Mouse (Mus musculus): ENCODE data around the gene Clstn2. TPM values are rescaled to one million over a fixed set of nuclear protein-coding genes. Genes with fewer than 3 reads are reported as not detected.

Gene Clstn2
- total and polyA plus RNA-seq, 3 experiments = 0.05 TPM; not detected in 2

- no peak overlapping the region for H3K4me3 ChIP-seq (ENCODE audit: low read depth, low read length)
- TF ChIP-seq GATA2 (IDR thresholded peaks at IDR 0.05; ENCODE audit: borderline replicate concordance, low read depth, low read length) (no peak), TAL1 (conservative IDR thresholded peaks at IDR 0.05; ENCODE audit: low read depth, low read length) (no peak), CTCF (IDR thresholded peaks at IDR 0.05; ENCODE audit: low read depth, low read length) (no peak), POLR2AphosphoS5 (IDR thresholded peaks at IDR 0.05; ENCODE audit: insufficient replicate concordance, low read depth, low read length) (no peak), GATA1 (IDR thresholded peaks at IDR 0.05; ENCODE audit: borderline replicate concordance, low read length) (no peak)
These were observed 258.0 kb downstream of the Clstn2 start for GRCm38 (mm10) chr9:97774991-97775390.

GRCm38 (mm10) chr9:97773911-97774310 lies 259.1 kb downstream of the Clstn2 start:
- Histone ChIP-seq H3K4me3 (ENCODE audit: low read depth, low read length) (no peak overlapping the region), H3K9me3 (replicated peaks) (peaks cover 40% of the 10 kb centered on the region), H3K27me3 (ENCODE audit: insufficient read depth, low read length) (no peaks in the 10 kb centered on the region), H3K4me1 (ENCODE audit: insufficient read depth, low read depth, low read length) (no peaks in the 10 kb centered on the region), H3K36me3 (replicated peaks) (no peaks in the 10 kb centered on the region)
- TF ChIP-seq GATA1 (IDR thresholded peaks at IDR 0.05; ENCODE audit: borderline replicate concordance, low read length) (no peak), GATA2 (IDR thresholded peaks at IDR 0.05; ENCODE audit: borderline replicate concordance, low read depth, low read length) (no peak), POLR2AphosphoS5 (IDR thresholded peaks at IDR 0.05; ENCODE audit: insufficient replicate concordance, low read depth, low read length) (no peak)
- ATAC-seq (ENCODE audit: extremely low read depth, insufficient number of reproducible peaks, low FRiP score, poor library complexity, severe bottlenecking) = no peak
- no peak for DNase-seq (ENCODE audit: low spot score)

More at GRCm38 (mm10) chr9:97774991-97775390, 258.0 kb downstream of the Clstn2 start:
- H3K4me1 ChIP-seq (ENCODE audit: insufficient read depth, low read depth, low read length) = no peaks in the 10 kb centered on the region
- ATAC-seq (ENCODE audit: extremely low read depth, insufficient number of reproducible peaks, low FRiP score, poor library complexity, severe bottlenecking) (no peak), DNase-seq (ENCODE audit: low spot score) (no peak)
- H3K36me3 ChIP-seq (replicated peaks) = no peaks in the 10 kb centered on the region
- peaks cover 32% of the 10 kb centered on the region for H3K9me3 ChIP-seq (replicated peaks)
- H3K27me3 ChIP-seq (ENCODE audit: insufficient read depth, low read length) = no peaks in the 10 kb centered on the region

- DNase-seq (ENCODE audit: low spot score) = no peak
- H3K9me3 ChIP-seq (replicated peaks) = peaks cover 43% of the 10 kb centered on the region
- TF ChIP-seq GATA1 (IDR thresholded peaks at IDR 0.05; ENCODE audit: borderline replicate concordance, low read length) (no peak), TAL1 (conservative IDR thresholded peaks at IDR 0.05; ENCODE audit: low read depth, low read length) (no peak), CTCF (IDR thresholded peaks at IDR 0.05; ENCODE audit: low read depth, low read length) (no peak), GATA2 (IDR thresholded peaks at IDR 0.05; ENCODE audit: borderline replicate concordance, low read depth, low read length) (no peak), POLR2AphosphoS5 (IDR thresholded peaks at IDR 0.05; ENCODE audit: insufficient replicate concordance, low read depth, low read length) (no peak)
- H3K36me3 ChIP-seq (replicated peaks) = no peaks in the 10 kb centered on the region
- no peaks in the 10 kb centered on the region for H3K4me1 ChIP-seq (ENCODE audit: insufficient read depth, low read depth, low read length)
- ATAC-seq (ENCODE audit: extremely low read depth, insufficient number of reproducible peaks, low FRiP score, poor library complexity, severe bottlenecking) = no peak
- no peak overlapping the region for H3K4me3 ChIP-seq (ENCODE audit: low read depth, low read length)
- no peaks in the 10 kb centered on the region for H3K27me3 ChIP-seq (ENCODE audit: insufficient read depth, low read length)
These were observed 260.6 kb downstream of the Clstn2 start for GRCm38 (mm10) chr9:97772431-97772830.

GRCm38 (mm10) chr9:97769331-97769730 lies 263.6 kb downstream of the Clstn2 start:
- Histone ChIP-seq H3K4me1 (ENCODE audit: insufficient read depth, low read depth, low read length) (no peaks in the 10 kb centered on the region), H3K27me3 (ENCODE audit: insufficient read depth, low read length) (no peaks in the 10 kb centered on the region), H3K9me3 (replicated peaks) (peaks cover 55% of the 10 kb centered on the region), H3K36me3 (replicated peaks) (no peaks in the 10 kb centered on the region), H3K4me3 (ENCODE audit: low read depth, low read length) (no peak overlapping the region)
- ATAC-seq (ENCODE audit: extremely low read depth, insufficient number of reproducible peaks, low FRiP score, poor library complexity, severe bottlenecking) (no peak), DNase-seq (ENCODE audit: low spot score) (no peak)
- TF ChIP-seq CTCF (IDR thresholded peaks at IDR 0.05; ENCODE audit: low read depth, low read length) (no peak), TAL1 (conservative IDR thresholded peaks at IDR 0.05; ENCODE audit: low read depth, low read length) (no peak), POLR2AphosphoS5 (IDR thresholded peaks at IDR 0.05; ENCODE audit: insufficient replicate concordance, low read depth, low read length) (no peak), GATA1 (IDR thresholded peaks at IDR 0.05; ENCODE audit: borderline replicate concordance, low read length) (no peak), GATA2 (IDR thresholded peaks at IDR 0.05; ENCODE audit: borderline replicate concordance, low read depth, low read length) (no peak)

GRCm38 (mm10) chr9:97765251-97765767 lies 267.7 kb downstream of the Clstn2 start:
- Histone ChIP-seq H3K36me3 (replicated peaks) (no peaks in the 10 kb centered on the region), H3K27me3 (ENCODE audit: insufficient read depth, low read length) (no peaks in the 10 kb centered on the region), H3K4me3 (ENCODE audit: low read depth, low read length) (no peak overlapping the region), H3K9me3 (replicated peaks) (peaks cover 46% of the 10 kb centered on the region), H3K4me1 (ENCODE audit: insufficient read depth, low read depth, low read length) (no peaks in the 10 kb centered on the region)
- ATAC-seq (ENCODE audit: extremely low read depth, insufficient number of reproducible peaks, low FRiP score, poor library complexity, severe bottlenecking) (no peak), DNase-seq (ENCODE audit: low spot score) (no peak)
- TF ChIP-seq CTCF (IDR thresholded peaks at IDR 0.05; ENCODE audit: low read depth, low read length) (no peak), POLR2AphosphoS5 (IDR thresholded peaks at IDR 0.05; ENCODE audit: insufficient replicate concordance, low read depth, low read length) (no peak), GATA2 (IDR thresholded peaks at IDR 0.05; ENCODE audit: borderline replicate concordance, low read depth, low read length) (no peak), GATA1 (IDR thresholded peaks at IDR 0.05; ENCODE audit: borderline replicate concordance, low read length) (no peak), TAL1 (conservative IDR thresholded peaks at IDR 0.05; ENCODE audit: low read depth, low read length) (no peak)

- ATAC-seq (ENCODE audit: extremely low read depth, insufficient number of reproducible peaks, low FRiP score, poor library complexity, severe bottlenecking) (no peak), DNase-seq (ENCODE audit: low spot score) (no peak)
- TF ChIP-seq POLR2AphosphoS5 (IDR thresholded peaks at IDR 0.05; ENCODE audit: insufficient replicate concordance, low read depth, low read length) (no peak), GATA1 (IDR thresholded peaks at IDR 0.05; ENCODE audit: borderline replicate concordance, low read length) (no peak), TAL1 (conservative IDR thresholded peaks at IDR 0.05; ENCODE audit: low read depth, low read length) (no peak), CTCF (IDR thresholded peaks at IDR 0.05; ENCODE audit: low read depth, low read length) (no peak), GATA2 (IDR thresholded peaks at IDR 0.05; ENCODE audit: borderline replicate concordance, low read depth, low read length) (no peak)
- no peaks in the 10 kb centered on the region for H3K27me3 ChIP-seq (ENCODE audit: insufficient read depth, low read length)
- H3K4me3 ChIP-seq (ENCODE audit: low read depth, low read length) = no peak overlapping the region
- H3K9me3 ChIP-seq (replicated peaks) = peaks cover 37% of the 10 kb centered on the region
- no peaks in the 10 kb centered on the region for H3K4me1 ChIP-seq (ENCODE audit: insufficient read depth, low read depth, low read length)
- H3K36me3 ChIP-seq (replicated peaks) = no peaks in the 10 kb centered on the region
These were observed 269.9 kb downstream of the Clstn2 start for GRCm38 (mm10) chr9:97763048-97763447.
